Mouse (Mus musculus) forebrain, embryonic 10.5 days (tissue): ENCODE measurements at regions not wholly inside any gene's neighbourhood (a gene's known extent, or its start where the extent isn't known, plus 50 kb on each side); places are given as distances from the start of the nearest gene placed in this dataset.

Source experiments
- DNase-seq: peaks from one replicate; pipeline ENCODE4 v3.0.0-alpha.2; 2017; ENCODE audit warnings: low spot score; ENCODE audit errors: extremely low spot score
- H3K27ac ChIP-seq: fragments of 300-500 bp; sonication (generic); 2 replicates; pipeline ENCODE4 v1.5.1; 2016; ENCODE audit warnings: mild to moderate bottlenecking
- H3K27me3 ChIP-seq: fragments of 300-500 bp; sonication (generic); 2 replicates; pipeline ENCODE4 v1.6.1; 2016; ENCODE audit warnings: mild to moderate bottlenecking; ENCODE audit not compliant: poor library complexity, severe bottlenecking
- H3K36me3 ChIP-seq: fragments of 300-500 bp; sonication (generic); replicated peaks from 2 replicates; pipeline ENCODE4 v1.6.1; 2016; ENCODE audit warnings: mild to moderate bottlenecking, moderate library complexity
- H3K4me1 ChIP-seq: fragments of 300-500 bp; sonication (generic); 2 replicates; pipeline ENCODE4 v1.6.1; 2016
- H3K4me3 ChIP-seq: fragments of 300-500 bp; sonication (generic); 2 replicates; pipeline ENCODE4 v1.5.1; 2016; ENCODE audit warnings: mild to moderate bottlenecking, moderate library complexity
- H3K9me3 ChIP-seq: fragments of 300-500 bp; sonication (generic); 2 replicates; pipeline ENCODE4 v1.6.1; 2016; ENCODE audit warnings: mild to moderate bottlenecking, moderate library complexity
- WGBS: fragments of 180-500 bp; shearing (Covaris S2); methylation state at CpG from one replicate; pipeline ENCODE4 v1.1.7; 2016; 5-methylcytosine and 5-hydroxymethylcytosine counted together

GRCm38 (mm10) chr2:61490436-61491109 lies 87.8 kb upstream of the Tank start:
- Histone ChIP-seq H3K27me3 (0 out of 2 replicates have a peak, but pooled peaks cover 6% of the 10 kb centered on the region), H3K4me1 (0 out of 2 replicates have a peak, but pooled peaks cover 2% of the 10 kb centered on the region), H3K9me3 (no peaks in the 10 kb centered on the region), H3K36me3 (no peaks in the 10 kb centered on the region), H3K27ac (no peak overlapping the region), H3K4me3 (no peak overlapping the region)
- WGBS: 89% methylated on average over 10 of the region's 10 CpGs
- DNase-seq: no peak

GRCm38 (mm10) chr2:61489762-61490161 lies 88.6 kb upstream of the Tank start:
- 0 out of 2 replicates have a peak, but pooled peaks cover 6% of the 10 kb centered on the region for H3K27me3 ChIP-seq
- H3K36me3 ChIP-seq: no peaks in the 10 kb centered on the region
- WGBS: 91% methylated on average over 10 of the region's 10 CpGs
- H3K9me3 ChIP-seq: no peaks in the 10 kb centered on the region
- H3K4me3 ChIP-seq: no peak overlapping the region
- H3K27ac ChIP-seq: no peak overlapping the region
- 0 out of 2 replicates have a peak, but pooled peaks cover 2% of the 10 kb centered on the region for H3K4me1 ChIP-seq
- DNase-seq: no peak

GRCm38 (mm10) chr2:61483820-61484219 lies 94.6 kb upstream of the Tank start:
- H3K27me3 ChIP-seq: no peaks in the 10 kb centered on the region
- no peak overlapping the region for H3K27ac ChIP-seq
- H3K4me1 ChIP-seq: peaks cover 11% of the 10 kb centered on the region
- H3K4me3 ChIP-seq: no peak overlapping the region
- WGBS: 69% methylated on average over 1 of the region's 1 CpGs
- DNase-seq: no peak
- H3K9me3 ChIP-seq: no peaks in the 10 kb centered on the region
- H3K36me3 ChIP-seq: no peaks in the 10 kb centered on the region

- no peak for DNase-seq
- Histone ChIP-seq H3K9me3 (no peaks in the 10 kb centered on the region), H3K4me1 (no peaks in the 10 kb centered on the region), H3K27me3 (no peaks in the 10 kb centered on the region), H3K27ac (no peak overlapping the region), H3K4me3 (no peak overlapping the region), H3K36me3 (no peaks in the 10 kb centered on the region)
- WGBS: 96% methylated on average over 4 of the region's 4 CpGs
Observed at GRCm38 (mm10) chr2:61476648-61477047, 101.7 kb upstream of the Tank start.

- H3K4me3 ChIP-seq: no peak overlapping the region
- WGBS: 82% methylated on average over 10 of the region's 10 CpGs
- no peaks in the 10 kb centered on the region for H3K36me3 ChIP-seq
- no peaks in the 10 kb centered on the region for H3K9me3 ChIP-seq
- H3K4me1 ChIP-seq: no peaks in the 10 kb centered on the region
- H3K27me3 ChIP-seq: no peaks in the 10 kb centered on the region
- H3K27ac ChIP-seq: no peak overlapping the region
- no peak for DNase-seq
Observed at GRCm38 (mm10) chr2:61474626-61475025, 103.8 kb upstream of the Tank start.

- Histone ChIP-seq H3K9me3 (no peaks in the 10 kb centered on the region), H3K4me3 (no peak overlapping the region), H3K4me1 (no peaks in the 10 kb centered on the region), H3K27me3 (no peaks in the 10 kb centered on the region), H3K27ac (no peak overlapping the region), H3K36me3 (no peaks in the 10 kb centered on the region)
- DNase-seq: no peak
- WGBS: 90% methylated on average over 5 of the region's 5 CpGs
Observed at GRCm38 (mm10) chr2:61470521-61470920, 107.9 kb upstream of the Tank start.

- Histone ChIP-seq H3K36me3 (no peaks in the 10 kb centered on the region), H3K4me1 (no peaks in the 10 kb centered on the region), H3K4me3 (no peak overlapping the region), H3K27me3 (no peaks in the 10 kb centered on the region), H3K27ac (no peak overlapping the region), H3K9me3 (no peaks in the 10 kb centered on the region)
- no peak for DNase-seq
Observed at GRCm38 (mm10) chr2:61470064-61470463, 108.3 kb upstream of the Tank start.

- WGBS: 23% methylated on average over 5 of the region's 5 CpGs
- H3K4me3 ChIP-seq: no peak overlapping the region
- peaks cover 9% of the 10 kb centered on the region for H3K4me1 ChIP-seq
- H3K27me3 ChIP-seq: peaks cover 40% of the 10 kb centered on the region
- peak; percentile 46 for DNase-seq
- no peaks in the 10 kb centered on the region for H3K36me3 ChIP-seq
- H3K27ac ChIP-seq: no peak overlapping the region
- H3K9me3 ChIP-seq: no peaks in the 10 kb centered on the region
Observed at GRCm38 (mm10) chr2:61455902-61456301, 122.5 kb upstream of the Tank start.

- H3K4me1 ChIP-seq: peaks cover 9% of the 10 kb centered on the region
- H3K9me3 ChIP-seq: no peaks in the 10 kb centered on the region
- H3K27me3 ChIP-seq: peaks cover 40% of the 10 kb centered on the region
- H3K36me3 ChIP-seq: no peaks in the 10 kb centered on the region
- no peak for DNase-seq
- no peak overlapping the region for H3K27ac ChIP-seq
- 37% methylated on average over 9 of the region's 9 CpGs for WGBS
- no peak overlapping the region for H3K4me3 ChIP-seq
Observed at GRCm38 (mm10) chr2:61454729-61455128, 123.7 kb upstream of the Tank start.

GRCm38 (mm10) chr2:61454311-61454728 lies 124.1 kb upstream of the Tank start:
- Histone ChIP-seq H3K36me3 (no peaks in the 10 kb centered on the region), H3K27me3 (peaks cover 40% of the 10 kb centered on the region), H3K27ac (0 out of 2 replicates have a peak overlapping the region, but pooled peaks have one; percentile 40), H3K9me3 (no peaks in the 10 kb centered on the region), H3K4me1 (peaks cover 9% of the 10 kb centered on the region), H3K4me3 (peak overlapping the region; percentile 30)
- 11% methylated on average over 12 of the region's 12 CpGs for WGBS
- DNase-seq: peak; percentile 79

- H3K4me3 ChIP-seq: peak overlapping the region; percentile 30
- H3K27ac ChIP-seq: 0 out of 2 replicates have a peak overlapping the region, but pooled peaks have one; percentile 40
- H3K27me3 ChIP-seq: peaks cover 40% of the 10 kb centered on the region
- peak; percentile 34 for DNase-seq
- WGBS: 64% methylated on average over 14 of the region's 14 CpGs
- H3K9me3 ChIP-seq: no peaks in the 10 kb centered on the region
- no peaks in the 10 kb centered on the region for H3K36me3 ChIP-seq
- H3K4me1 ChIP-seq: peaks cover 9% of the 10 kb centered on the region
Observed at GRCm38 (mm10) chr2:61453490-61454281, 124.7 kb upstream of the Tank start.

GRCm38 (mm10) chr2:61452581-61452980 lies 125.8 kb upstream of the Tank start:
- Histone ChIP-seq H3K27ac (no peak overlapping the region), H3K4me3 (no peak overlapping the region), H3K27me3 (peaks cover 40% of the 10 kb centered on the region), H3K9me3 (no peaks in the 10 kb centered on the region), H3K36me3 (no peaks in the 10 kb centered on the region), H3K4me1 (peaks cover 9% of the 10 kb centered on the region)
- 79% methylated on average over 1 of the region's 1 CpGs for WGBS
- no peak for DNase-seq

- WGBS: 91% methylated on average over 3 of the region's 3 CpGs
- Histone ChIP-seq H3K4me1 (peaks cover 9% of the 10 kb centered on the region), H3K27me3 (peaks cover 38% of the 10 kb centered on the region), H3K27ac (no peak overlapping the region), H3K4me3 (no peak overlapping the region), H3K9me3 (no peaks in the 10 kb centered on the region), H3K36me3 (no peaks in the 10 kb centered on the region)
- no peak for DNase-seq
Observed at GRCm38 (mm10) chr2:61450731-61451130, 127.7 kb upstream of the Tank start.
